Mouse (Mus musculus) ES-Bruce4 (cell line): ENCODE data around the gene Rsph9. TPM values are rescaled to one million over a fixed set of nuclear protein-coding genes. Genes with fewer than 3 reads are reported as not detected.

Source experiments
- H3K27ac ChIP-seq: 2 replicates; pipeline ENCODE4 v1.5.1; 2012; ENCODE audit warnings: low read length, inconsistent platforms; ENCODE audit not compliant: insufficient read depth
- H3K27me3 ChIP-seq: 2 replicates; pipeline ENCODE4 v1.6.1; 2012; ENCODE audit warnings: mild to moderate bottlenecking, low read length, inconsistent platforms; ENCODE audit not compliant: control insufficient read depth, poor library complexity, insufficient read depth, severe bottlenecking
- H3K36me3 ChIP-seq: 2 replicates; pipeline ENCODE4 v1.6.1; 2012; ENCODE audit warnings: inconsistent platforms, mild to moderate bottlenecking, low read length, moderate library complexity; ENCODE audit not compliant: control insufficient read depth, poor library complexity, insufficient read depth, severe bottlenecking
- H3K4me1 ChIP-seq: one replicate; pipeline ENCODE4 v1.8.1; 2011; ENCODE audit warnings: low read length; ENCODE audit not compliant: control insufficient read depth, insufficient read depth
- H3K4me3 ChIP-seq: 2 replicates; pipeline ENCODE4 v1.5.1; 2011; ENCODE audit warnings: low read depth, mild to moderate bottlenecking, low read length
- H3K9ac ChIP-seq: 2 replicates; pipeline ENCODE4 v1.6.1; 2012; ENCODE audit warnings: low read depth, mild to moderate bottlenecking, inconsistent platforms; ENCODE audit not compliant: poor library complexity, severe bottlenecking
- H3K9me3 ChIP-seq: replicated peaks from 2 replicates; pipeline ENCODE4 v1.6.1; 2012; ENCODE audit warnings: mild to moderate bottlenecking, low read length, inconsistent platforms; ENCODE audit not compliant: control insufficient read depth, poor library complexity, insufficient read depth, severe bottlenecking
- CTCF ChIP-seq: IDR thresholded peaks from one replicate; pipeline ENCODE4 v1.8.1; 2011; ENCODE audit warnings: low read depth, low read length
- EP300 ChIP-seq: IDR thresholded peaks from 2 replicates; pipeline ENCODE4 v1.6.1; 2011; ENCODE audit warnings: low read depth, low read length; ENCODE audit not compliant: insufficient read depth
- POLR2A ChIP-seq: IDR thresholded peaks from one replicate; pipeline ENCODE4 v1.8.1; 2011; ENCODE audit warnings: low read length; ENCODE audit not compliant: insufficient read depth
- polyA plus RNA-seq: library from polyadenylated mRNA; stranded (reverse); fragments of >200 nt; gene quantifications from 2 replicates; pipeline ENCODE4 v1.2.4, GENCODE M21; 2011; ENCODE audit warnings: low read depth; ENCODE audit not compliant: missing spikeins, insufficient read depth, insufficient read length

The Rsph9 gene
- polyA plus RNA-seq, 1 experiment: 1.0 TPM

- no peaks in the 10 kb centered on the region for H3K9me3 ChIP-seq
- TF ChIP-seq EP300 (no peak), POLR2A (no peak), CTCF (no peak)
- H3K9ac ChIP-seq: no peak overlapping the region
- H3K4me1 ChIP-seq: no peaks in the 10 kb centered on the region
- H3K36me3 ChIP-seq: no peaks in the 10 kb centered on the region
- no peak overlapping the region for H3K4me3 ChIP-seq
- H3K27me3 ChIP-seq: no peaks in the 10 kb centered on the region
- H3K27ac ChIP-seq: no peak overlapping the region
These were observed 41.3 kb downstream of the Rsph9 start for GRCm38 (mm10) chr17:46102608-46103159.

- Histone ChIP-seq H3K27me3 (no peaks in the 10 kb centered on the region), H3K4me1 (no peaks in the 10 kb centered on the region), H3K4me3 (no peak overlapping the region), H3K9me3 (no peaks in the 10 kb centered on the region), H3K9ac (no peak overlapping the region), H3K27ac (no peak overlapping the region), H3K36me3 (no peaks in the 10 kb centered on the region)
- no peak for TF ChIP-seq CTCF
- no peak for TF ChIP-seq EP300
- TF ChIP-seq POLR2A: no peak
These were observed 42.1 kb downstream of the Rsph9 start for GRCm38 (mm10) chr17:46101906-46102305.

- no peaks in the 10 kb centered on the region for H3K4me1 ChIP-seq
- H3K9ac ChIP-seq: no peak overlapping the region
- H3K9me3 ChIP-seq: no peaks in the 10 kb centered on the region
- H3K36me3 ChIP-seq: no peaks in the 10 kb centered on the region
- H3K27ac ChIP-seq: no peak overlapping the region
- H3K27me3 ChIP-seq: no peaks in the 10 kb centered on the region
- no peak overlapping the region for H3K4me3 ChIP-seq
- TF ChIP-seq EP300 (no peak), CTCF (no peak), POLR2A (no peak)
These were observed 45.5 kb downstream of the Rsph9 start for GRCm38 (mm10) chr17:46098525-46098924.

- H3K27ac ChIP-seq: no peak overlapping the region
- no peaks in the 10 kb centered on the region for H3K4me1 ChIP-seq
- H3K36me3 ChIP-seq: no peaks in the 10 kb centered on the region
- no peak overlapping the region for H3K9ac ChIP-seq
- no peak for TF ChIP-seq EP300
- no peak for TF ChIP-seq POLR2A
- no peak for TF ChIP-seq CTCF
- no peak overlapping the region for H3K4me3 ChIP-seq
- H3K9me3 ChIP-seq: no peaks in the 10 kb centered on the region
- H3K27me3 ChIP-seq: no peaks in the 10 kb centered on the region
These were observed 52.1 kb downstream of the Rsph9 start for GRCm38 (mm10) chr17:46091899-46092298.

GRCm38 (mm10) chr17:46091351-46091750 is 52.7 kb downstream of the Rsph9 start:
- Histone ChIP-seq H3K4me1 (no peaks in the 10 kb centered on the region), H3K9ac (no peak overlapping the region), H3K36me3 (no peaks in the 10 kb centered on the region), H3K27ac (no peak overlapping the region), H3K9me3 (no peaks in the 10 kb centered on the region), H3K4me3 (no peak overlapping the region), H3K27me3 (no peaks in the 10 kb centered on the region)
- TF ChIP-seq CTCF (no peak), EP300 (no peak), POLR2A (no peak)

GRCm38 (mm10) chr17:46086341-46086870 is 57.6 kb downstream of the Rsph9 start:
- Histone ChIP-seq H3K9me3 (no peaks in the 10 kb centered on the region), H3K27me3 (no peaks in the 10 kb centered on the region), H3K9ac (no peak overlapping the region), H3K4me3 (no peak overlapping the region), H3K27ac (no peak overlapping the region), H3K4me1 (no peaks in the 10 kb centered on the region), H3K36me3 (no peaks in the 10 kb centered on the region)
- TF ChIP-seq EP300 (0 out of 2 replicates have a peak, but pooled peaks have one; percentile 42), POLR2A (no peak)
